Mouse (Mus musculus): ENCODE measurements around the gene Agap1. TPM values are rescaled to one million over a fixed set of nuclear protein-coding genes. Genes with fewer than 3 reads are reported as not detected.

Agap1 gene
- polyA plus RNA-seq, 1 experiment = 4.3 TPM

DNA sequence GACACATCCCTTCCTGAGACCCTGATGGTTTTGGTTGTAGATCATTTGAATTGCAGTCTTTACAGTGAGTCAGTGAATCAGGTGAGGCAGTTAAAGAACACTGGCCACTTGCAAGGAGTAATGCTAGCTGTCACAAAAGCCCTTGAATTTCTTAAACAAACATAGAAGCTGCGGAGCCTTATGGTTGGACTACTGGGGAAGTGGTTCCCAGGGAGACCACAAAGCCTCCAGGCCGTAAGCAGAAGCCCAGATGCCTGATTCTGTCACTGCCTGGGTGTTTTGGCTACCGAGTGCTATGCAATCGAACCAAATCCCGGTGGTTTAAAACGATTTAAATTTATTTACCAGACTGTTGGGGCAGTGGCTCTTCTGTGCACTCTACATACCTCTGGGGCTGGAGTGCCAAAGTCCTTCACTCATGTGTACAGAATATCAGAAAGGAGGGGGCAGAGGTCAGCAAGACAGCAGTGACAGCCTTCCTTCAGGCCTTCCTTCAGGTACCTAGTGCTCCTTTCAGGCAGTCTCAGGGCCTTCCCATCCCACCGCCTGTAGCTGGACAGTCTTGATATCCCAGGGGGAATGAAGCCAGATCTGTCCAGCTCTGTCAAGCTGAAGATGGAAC, 264.3 kb downstream of the Agap1 start:
- 47% methylated on average over 7 of the region's 7 CpGs for WGBS
- Histone ChIP-seq H3K4me1 (replicated peaks; ENCODE audit: control insufficient read depth, insufficient read depth, low read length) (no peaks in the 10 kb centered on the region), H3K4me3 (ENCODE audit: control insufficient read depth, insufficient read depth, low read length) (no peak overlapping the region), H3K27ac (ENCODE audit: control insufficient read depth, insufficient read depth, low read length) (no peak overlapping the region), H3K36me3 (ENCODE audit: control insufficient read depth, insufficient read depth, low read length) (no peaks in the 10 kb centered on the region), H3K27me3 (ENCODE audit: control insufficient read depth, insufficient read depth, low read length) (no peaks in the 10 kb centered on the region)
- no peak for DNase-seq
- no peak for TF ChIP-seq POLR2A (IDR thresholded peaks at IDR 0.05; ENCODE audit: control insufficient read depth, extremely low read depth, insufficient read depth, low read length, poor library complexity)
- no peak for TF ChIP-seq CTCF (IDR thresholded peaks at IDR 0.05; ENCODE audit: borderline replicate concordance, control insufficient read depth, extremely low read depth, insufficient read depth, low read length, poor library complexity)

DNA sequence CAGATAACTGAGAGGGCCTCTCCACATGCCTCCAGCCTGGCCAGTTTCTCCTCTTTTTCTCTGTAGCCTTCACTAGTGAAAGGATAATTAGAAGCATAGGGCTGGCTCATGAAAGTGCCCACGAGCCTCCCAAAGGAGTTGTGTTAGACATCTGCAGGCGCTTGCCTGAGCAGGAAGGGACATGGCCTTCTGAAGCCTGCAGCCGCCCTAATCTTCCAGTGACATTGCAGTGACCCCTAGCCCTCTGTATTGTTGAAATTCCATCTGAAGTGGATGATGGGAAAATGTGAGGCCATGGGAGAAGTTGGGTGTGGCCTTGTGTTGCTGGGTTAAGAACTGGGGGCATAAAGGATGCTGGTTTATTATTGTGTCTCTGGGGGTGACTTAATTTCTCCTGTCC, 269.5 kb downstream of the Agap1 start:
- H3K27ac ChIP-seq (ENCODE audit: control insufficient read depth, insufficient read depth, low read length) = no peak overlapping the region
- no peak overlapping the region for H3K4me3 ChIP-seq (ENCODE audit: control insufficient read depth, insufficient read depth, low read length)
- H3K36me3 ChIP-seq (ENCODE audit: control insufficient read depth, insufficient read depth, low read length) = no peaks in the 10 kb centered on the region
- WGBS = 86% methylated on average over 3 of the region's 3 CpGs
- DNase-seq = no peak
- no peaks in the 10 kb centered on the region for H3K27me3 ChIP-seq (ENCODE audit: control insufficient read depth, insufficient read depth, low read length)
- TF ChIP-seq CTCF (IDR thresholded peaks at IDR 0.05; ENCODE audit: borderline replicate concordance, control insufficient read depth, extremely low read depth, insufficient read depth, low read length, poor library complexity) (no peak), POLR2A (IDR thresholded peaks at IDR 0.05; ENCODE audit: control insufficient read depth, extremely low read depth, insufficient read depth, low read length, poor library complexity) (no peak)
- no peaks in the 10 kb centered on the region for H3K4me1 ChIP-seq (replicated peaks; ENCODE audit: control insufficient read depth, insufficient read depth, low read length)

GRCm38 (mm10) chr1:89724555-89724954, 269.9 kb downstream of the Agap1 start:
- Histone ChIP-seq H3K27ac (ENCODE audit: control insufficient read depth, insufficient read depth, low read length) (no peak overlapping the region), H3K4me3 (ENCODE audit: control insufficient read depth, insufficient read depth, low read length) (no peak overlapping the region), H3K4me1 (replicated peaks; ENCODE audit: control insufficient read depth, insufficient read depth, low read length) (no peaks in the 10 kb centered on the region), H3K36me3 (ENCODE audit: control insufficient read depth, insufficient read depth, low read length) (no peaks in the 10 kb centered on the region), H3K27me3 (ENCODE audit: control insufficient read depth, insufficient read depth, low read length) (no peaks in the 10 kb centered on the region)
- TF ChIP-seq CTCF (IDR thresholded peaks at IDR 0.05; ENCODE audit: borderline replicate concordance, control insufficient read depth, extremely low read depth, insufficient read depth, low read length, poor library complexity) = no peak
- no peak for TF ChIP-seq POLR2A (IDR thresholded peaks at IDR 0.05; ENCODE audit: control insufficient read depth, extremely low read depth, insufficient read depth, low read length, poor library complexity)
- whole genome bisulfite sequencing = 88% methylated on average over 6 of the region's 6 CpGs
- DNase-seq = no peak

GRCm38 (mm10) chr1:89724957-89725356, 270.4 kb downstream of the Agap1 start:
- no peaks in the 10 kb centered on the region for H3K36me3 ChIP-seq (ENCODE audit: control insufficient read depth, insufficient read depth, low read length)
- no peak overlapping the region for H3K4me3 ChIP-seq (ENCODE audit: control insufficient read depth, insufficient read depth, low read length)
- H3K27me3 ChIP-seq (ENCODE audit: control insufficient read depth, insufficient read depth, low read length) = no peaks in the 10 kb centered on the region
- no peak overlapping the region for H3K27ac ChIP-seq (ENCODE audit: control insufficient read depth, insufficient read depth, low read length)
- DNase-seq = no peak
- 91% methylated on average over 9 of the region's 9 CpGs for WGBS
- H3K4me1 ChIP-seq (replicated peaks; ENCODE audit: control insufficient read depth, insufficient read depth, low read length) = no peaks in the 10 kb centered on the region
- TF ChIP-seq CTCF (IDR thresholded peaks at IDR 0.05; ENCODE audit: borderline replicate concordance, control insufficient read depth, extremely low read depth, insufficient read depth, low read length, poor library complexity) (no peak), POLR2A (IDR thresholded peaks at IDR 0.05; ENCODE audit: control insufficient read depth, extremely low read depth, insufficient read depth, low read length, poor library complexity) (no peak)

GRCm38 (mm10) chr1:89728481-89728880, 273.9 kb downstream of the Agap1 start:
- 96% methylated on average over 6 of the region's 6 CpGs for WGBS
- no peaks in the 10 kb centered on the region for H3K4me1 ChIP-seq (replicated peaks; ENCODE audit: control insufficient read depth, insufficient read depth, low read length)
- no peaks in the 10 kb centered on the region for H3K36me3 ChIP-seq (ENCODE audit: control insufficient read depth, insufficient read depth, low read length)
- H3K27me3 ChIP-seq (ENCODE audit: control insufficient read depth, insufficient read depth, low read length) = no peaks in the 10 kb centered on the region
- no peak overlapping the region for H3K27ac ChIP-seq (ENCODE audit: control insufficient read depth, insufficient read depth, low read length)
- no peak overlapping the region for H3K4me3 ChIP-seq (ENCODE audit: control insufficient read depth, insufficient read depth, low read length)
- TF ChIP-seq POLR2A (IDR thresholded peaks at IDR 0.05; ENCODE audit: control insufficient read depth, extremely low read depth, insufficient read depth, low read length, poor library complexity) = no peak
- TF ChIP-seq CTCF (IDR thresholded peaks at IDR 0.05; ENCODE audit: borderline replicate concordance, control insufficient read depth, extremely low read depth, insufficient read depth, low read length, poor library complexity) = no peak
- no peak for DNase-seq

DNA sequence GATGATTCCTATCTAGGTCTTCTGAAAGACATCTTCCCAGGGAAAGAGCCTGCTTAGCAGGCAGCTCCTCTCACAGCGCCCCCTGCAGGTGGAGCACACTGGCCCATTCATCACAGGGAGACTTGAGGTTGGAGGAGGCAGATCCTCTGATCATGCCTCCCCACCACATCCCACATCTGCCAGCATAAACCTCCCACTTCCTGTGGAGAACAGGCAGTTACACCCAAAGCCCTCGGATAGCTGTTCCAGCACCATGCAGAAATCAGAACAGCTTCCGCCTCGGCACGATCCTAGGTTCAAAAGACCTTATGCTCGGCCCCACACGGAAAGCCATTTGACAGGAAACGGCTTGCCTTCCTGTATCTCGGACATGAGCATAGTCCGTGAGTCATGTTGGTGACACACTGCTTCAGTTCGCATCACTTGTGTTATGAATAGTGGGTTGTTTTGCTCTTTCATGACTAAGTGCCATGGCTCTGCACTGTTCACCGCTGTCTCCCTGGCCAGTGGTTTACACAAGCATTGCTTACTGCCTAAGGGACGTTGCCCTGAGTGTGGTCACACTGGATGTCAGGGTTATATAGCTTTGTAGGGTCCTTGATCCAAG, 276.1 kb downstream of the Agap1 start:
- no peaks in the 10 kb centered on the region for H3K4me1 ChIP-seq (replicated peaks; ENCODE audit: control insufficient read depth, insufficient read depth, low read length)
- DNase-seq = peak; percentile 10
- no peak overlapping the region for H3K27ac ChIP-seq (ENCODE audit: control insufficient read depth, insufficient read depth, low read length)
- no peaks in the 10 kb centered on the region for H3K36me3 ChIP-seq (ENCODE audit: control insufficient read depth, insufficient read depth, low read length)
- no peaks in the 10 kb centered on the region for H3K27me3 ChIP-seq (ENCODE audit: control insufficient read depth, insufficient read depth, low read length)
- 78% methylated on average over 13 of the region's 13 CpGs for WGBS
- H3K4me3 ChIP-seq (ENCODE audit: control insufficient read depth, insufficient read depth, low read length) = no peak overlapping the region
- TF ChIP-seq CTCF (IDR thresholded peaks at IDR 0.05; ENCODE audit: borderline replicate concordance, control insufficient read depth, extremely low read depth, insufficient read depth, low read length, poor library complexity) = no peak
- TF ChIP-seq POLR2A (IDR thresholded peaks at IDR 0.05; ENCODE audit: control insufficient read depth, extremely low read depth, insufficient read depth, low read length, poor library complexity) = no peak

Measured in thymus, adult 2 months (tissue).